Mouse (Mus musculus) large intestine, adult 2 months (tissue): ENCODE measurements around the gene Sgcd. TPM values are rescaled to one million over a fixed set of nuclear protein-coding genes. Genes with fewer than 3 reads are reported as not detected.

Experiments
- DNase-seq: peaks from one replicate; pipeline ENCODE4 v3.0.0-alpha.2; 2012; ENCODE audit warnings: low read depth, low spot score
- WGBS: fragments of 180-500 bp; shearing (Covaris S2); methylation state at CpG from one replicate; pipeline ENCODE4 v1.1.7; 2018; 5-methylcytosine and 5-hydroxymethylcytosine counted together
- polyA plus RNA-seq: library from polyadenylated mRNA; depleted of rRNA; stranded (reverse); fragments of >200 nt; gene quantifications from 2 replicates; pipeline ENCODE4 v1.2.3, GENCODE M21; 2012

Sgcd gene
- polyA plus RNA-seq, 1 experiment, result 0.41 TPM

- no peak for DNase-seq
- WGBS, result 88% methylated on average over 2 of the region's 2 CpGs
Measured at GRCm38 (mm10) chr11:47174977-47175376, 813.8 kb downstream of the Sgcd start.

- DNase-seq, result no peak
- WGBS, result 69% methylated on average over 6 of the region's 6 CpGs
Measured at GRCm38 (mm10) chr11:47170926-47171625, 817.7 kb downstream of the Sgcd start.

- 84% methylated on average over 4 of the region's 4 CpGs for WGBS
- no peak for DNase-seq
Measured at GRCm38 (mm10) chr11:47167376-47167775, 821.4 kb downstream of the Sgcd start.

GRCm38 (mm10) chr11:47158089-47158488 is 830.7 kb downstream of the Sgcd start:
- WGBS, result 33% methylated on average over 1 of the region's 1 CpGs
- no peak for DNase-seq

- DNase-seq, result no peak
- 46% methylated on average over 1 of the region's 1 CpGs for WGBS
Measured at GRCm38 (mm10) chr11:47156730-47157693, 831.8 kb downstream of the Sgcd start.

GRCm38 (mm10) chr11:47154837-47155430 is 833.8 kb downstream of the Sgcd start:
- WGBS, result 63% methylated on average over 5 of the region's 5 CpGs
- DNase-seq, result no peak

GRCm38 (mm10) chr11:47149607-47150006 is 839.2 kb downstream of the Sgcd start:
- no peak for DNase-seq
- WGBS, result 75% methylated on average over 9 of the region's 9 CpGs

GRCm38 (mm10) chr11:47139867-47140266 is 848.9 kb downstream of the Sgcd start:
- DNase-seq, result no peak
- 67% methylated on average over 2 of the region's 2 CpGs for WGBS

GRCm38 (mm10) chr11:47139271-47139670 is 849.5 kb downstream of the Sgcd start:
- 39% methylated on average over 1 of the region's 1 CpGs for WGBS
- DNase-seq, result no peak

- 75% methylated on average over 6 of the region's 6 CpGs for WGBS
- DNase-seq, result no peak
Measured at GRCm38 (mm10) chr11:47132410-47132809, 856.4 kb downstream of the Sgcd start.

- WGBS, result 59% methylated on average over 3 of the region's 3 CpGs
- no peak for DNase-seq
Measured at GRCm38 (mm10) chr11:47130432-47130831, 858.3 kb downstream of the Sgcd start.

GRCm38 (mm10) chr11:47129992-47130391 is 858.8 kb downstream of the Sgcd start:
- 23% methylated on average over 7 of the region's 7 CpGs for WGBS
- DNase-seq, result no peak

- WGBS, result 74% methylated on average over 1 of the region's 1 CpGs
- DNase-seq, result no peak
Measured at GRCm38 (mm10) chr11:47129166-47129565, 859.6 kb downstream of the Sgcd start.

GRCm38 (mm10) chr11:47128331-47128730 is 860.4 kb downstream of the Sgcd start:
- no peak for DNase-seq
- 59% methylated on average over 3 of the region's 3 CpGs for WGBS

GRCm38 (mm10) chr11:47120874-47121273 is 867.9 kb downstream of the Sgcd start:
- WGBS, result 76% methylated on average over 1 of the region's 1 CpGs

GRCm38 (mm10) chr11:47117896-47118295 is 870.9 kb downstream of the Sgcd start:
- 64% methylated on average over 2 of the region's 2 CpGs for WGBS

More at GRCm38 (mm10) chr11:47120874-47121273, 867.9 kb downstream of the Sgcd start:
- DNase-seq, result no peak

GRCm38 (mm10) chr11:47114366-47114765 is 874.4 kb downstream of the Sgcd start:
- DNase-seq, result no peak
- WGBS, result 84% methylated on average over 4 of the region's 4 CpGs

More at GRCm38 (mm10) chr11:47117896-47118295, 870.9 kb downstream of the Sgcd start:
- DNase-seq, result no peak

- WGBS, result 62% methylated on average over 5 of the region's 5 CpGs
- DNase-seq, result no peak
Measured at GRCm38 (mm10) chr11:47113081-47113480, 875.7 kb downstream of the Sgcd start.

- no peak for DNase-seq
Measured at GRCm38 (mm10) chr11:47110314-47110713, 878.5 kb downstream of the Sgcd start.

- WGBS, result 89% methylated on average over 2 of the region's 2 CpGs
Measured at GRCm38 (mm10) chr11:47107661-47108060, 881.1 kb downstream of the Sgcd start.

More at GRCm38 (mm10) chr11:47107661-47108060, 881.1 kb downstream of the Sgcd start:
- DNase-seq, result no peak
